Mouse (Mus musculus): ENCODE measurements at regions not wholly inside any gene's neighbourhood (a gene's known extent, or its start where the extent isn't known, plus 50 kb on each side); places are given as distances from the start of the nearest gene placed in this dataset.

DNA sequence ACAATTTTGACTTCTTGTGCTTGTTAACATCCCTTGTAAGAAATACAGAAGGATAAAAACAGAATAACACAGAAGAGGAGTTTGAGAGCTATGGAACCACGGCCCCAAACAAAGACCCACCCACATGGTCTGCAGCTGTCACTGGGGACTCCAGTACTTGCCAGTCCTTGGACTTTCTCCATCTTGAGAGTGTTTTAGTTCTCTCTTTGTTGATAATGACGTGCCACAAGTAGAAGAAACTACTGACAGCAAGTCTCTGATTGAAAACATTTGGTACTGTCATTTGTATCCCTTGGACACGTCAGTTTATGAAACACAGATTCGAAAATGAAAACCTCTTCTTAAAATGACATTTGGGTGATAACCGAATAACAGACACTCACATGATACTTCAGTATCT is 68.3 kb upstream of the Frg1 start:
- DNase-seq (ENCODE audit: low read depth): no peak

DNA sequence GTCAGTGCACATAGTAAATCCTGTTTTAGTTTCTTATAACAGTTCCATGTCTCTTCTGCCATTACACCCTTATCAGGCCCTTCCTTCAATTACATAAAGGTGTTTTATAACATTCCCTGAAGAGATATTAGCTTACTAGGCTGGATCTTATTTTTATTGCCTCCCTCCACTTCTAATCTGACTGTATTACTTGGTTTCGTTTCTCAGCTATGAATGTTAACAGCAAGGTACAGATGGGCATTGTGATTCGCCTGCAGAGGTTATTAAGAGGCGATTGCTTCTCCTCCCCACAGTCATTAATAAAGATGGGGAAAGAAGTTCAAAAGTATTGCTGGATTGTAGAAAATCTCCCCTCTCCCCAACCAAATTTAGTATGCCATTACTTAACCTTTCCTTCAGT is 66.4 kb upstream of the Frg1 start:
- DNase-seq (ENCODE audit: low read depth): no peak

DNA sequence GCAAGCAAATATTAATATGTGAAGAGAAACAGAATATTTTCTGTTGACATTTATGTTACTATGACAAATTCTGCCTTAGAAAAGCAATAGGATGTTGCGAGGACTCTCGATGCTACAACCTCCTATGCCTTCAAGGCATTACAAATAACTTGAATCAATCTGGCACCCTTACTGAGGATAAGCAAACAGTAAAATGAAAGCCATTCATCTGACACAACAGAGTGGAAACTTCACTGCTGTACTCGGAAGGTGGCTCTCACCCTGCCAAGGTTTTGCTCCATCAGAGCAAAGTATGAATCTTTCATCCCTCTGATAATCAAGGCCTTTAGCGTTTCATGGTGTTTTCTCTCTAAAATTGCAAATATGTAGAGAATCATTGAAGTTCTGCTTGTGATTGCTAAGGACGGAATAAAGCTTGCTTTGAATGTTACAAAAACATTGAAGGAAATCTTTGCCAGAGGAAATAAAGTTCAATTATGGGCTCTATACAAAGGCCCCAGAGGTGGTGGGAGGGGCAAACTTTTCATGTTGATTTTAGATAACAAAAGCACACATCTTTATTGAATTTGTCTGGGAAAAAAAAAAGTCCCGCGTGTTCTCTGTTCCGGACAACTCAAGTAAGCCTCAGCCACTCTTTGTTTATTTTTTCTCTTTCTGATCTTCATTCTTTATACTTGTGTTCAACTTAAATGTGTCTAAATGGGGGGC is 56.3 kb upstream of the Frg1 start:
- no peak for DNase-seq (ENCODE audit: low read depth)

GRCm38 (mm10) chr8:41472233-41472632 is 55.4 kb upstream of the Frg1 start:
- DNase-seq (ENCODE audit: low read depth): no peak

All from c-Kit-positive CD71-negative TER-119-negative erythroid progenitor cells, embryonic 14.5 days (primary cell).